Mouse (Mus musculus): ENCODE data around the gene Dnajb2. TPM values are rescaled to one million over a fixed set of nuclear protein-coding genes. Genes with fewer than 3 reads are reported as not detected.

Gene Dnajb2
- polyA plus RNA-seq (2015; fragmentation: Nextera tagmentation; extraction: Ambion mirVana) = 41.9 and 45.4 TPM in 2 replicates

- Histone ChIP-seq H3K27ac (peak within 1 kb of the TSS; percentile 81), H3K4me2 (replicated peaks) (peak within 1 kb of the TSS; percentile 89), H3K4me3 (peak within 1 kb of the TSS; percentile 76), H3K27me3 (no peaks in the 10 kb centered on the region), H3K36me3 (peaks cover 19% of the 10 kb centered on the region), H3K9ac (peak within 1 kb of the TSS; percentile 88), H3K9me3 (no peaks in the 10 kb centered on the region), H3K4me1 (peaks cover 20% of the 10 kb centered on the region)
- peak; percentile 89 for ATAC-seq (ENCODE audit: low FRiP score, low read depth)
- under 1% methylated on average over 64 of the region's 64 CpGs for WGBS
These were observed at the start of gene Dnajb2 for GRCm38 (mm10) chr1:75236117-75237050. TSS of gene Dnajb2 (plus strand) at chr1:75236406.

- Histone ChIP-seq H3K27me3 (no peaks in the 10 kb centered on the region), H3K27ac (no peak overlapping the region), H3K9me3 (no peaks in the 10 kb centered on the region), H3K4me2 (replicated peaks) (no peak overlapping the region), H3K4me1 (peaks cover 12% of the 10 kb centered on the region), H3K36me3 (peaks cover 69% of the 10 kb centered on the region), H3K4me3 (no peak overlapping the region), H3K9ac (no peak overlapping the region)
- no peak for ATAC-seq (ENCODE audit: low FRiP score, low read depth)
These were observed 49.1 kb upstream of the Dnajb2 start for GRCm38 (mm10) chr1:75187126-75187525.

- H3K36me3 ChIP-seq = peaks cover 61% of the 10 kb centered on the region
- no peak for ATAC-seq (ENCODE audit: low FRiP score, low read depth)
- WGBS = 79% methylated on average over 2 of the region's 2 CpGs
These were observed 48.2 kb upstream of the Dnajb2 start for GRCm38 (mm10) chr1:75187914-75188483.

GRCm38 (mm10) chr1:75190577-75190976 lies 45.6 kb upstream of the Dnajb2 start:
- WGBS = 52% methylated on average over 2 of the region's 2 CpGs
- Histone ChIP-seq H3K4me2 (replicated peaks) (peak overlapping the region; percentile 95), H3K4me3 (peak overlapping the region; percentile 80), H3K9me3 (no peaks in the 10 kb centered on the region), H3K27me3 (no peaks in the 10 kb centered on the region), H3K27ac (no peak overlapping the region), H3K36me3 (peaks cover 39% of the 10 kb centered on the region), H3K4me1 (peaks cover 22% of the 10 kb centered on the region), H3K9ac (peak overlapping the region; percentile 87; the same call in 1 of the 2 replicates)
- ATAC-seq (ENCODE audit: low FRiP score, low read depth) = no peak

More at GRCm38 (mm10) chr1:75187914-75188483, 48.2 kb upstream of the Dnajb2 start:
- no peak overlapping the region for H3K9ac ChIP-seq
- no peaks in the 10 kb centered on the region for H3K9me3 ChIP-seq
- H3K27me3 ChIP-seq = no peaks in the 10 kb centered on the region
- no peak overlapping the region for H3K27ac ChIP-seq
- no peak overlapping the region for H3K4me3 ChIP-seq
- H3K4me1 ChIP-seq = peaks cover 15% of the 10 kb centered on the region
- H3K4me2 ChIP-seq (replicated peaks) = no peak overlapping the region

- H3K9ac ChIP-seq = peak overlapping the region; percentile 87
- H3K27ac ChIP-seq = peak overlapping the region; percentile 77; the same call in 1 of the 2 replicates
- H3K4me3 ChIP-seq = peak overlapping the region; percentile 80
- H3K9me3 ChIP-seq = no peaks in the 10 kb centered on the region
- peaks cover 39% of the 10 kb centered on the region for H3K36me3 ChIP-seq
- no peaks in the 10 kb centered on the region for H3K27me3 ChIP-seq
- peaks cover 22% of the 10 kb centered on the region for H3K4me1 ChIP-seq
- 41% methylated on average over 5 of the region's 5 CpGs for WGBS
- peak overlapping the region; percentile 95 for H3K4me2 ChIP-seq (replicated peaks)
- ATAC-seq (ENCODE audit: low FRiP score, low read depth) = no peak
These were observed 45.0 kb upstream of the Dnajb2 start for GRCm38 (mm10) chr1:75191258-75191621.

GRCm38 (mm10) chr1:75191622-75192402 lies 44.4 kb upstream of the Dnajb2 start, which contains the start of the genes Ankzf1 and Atg9a:
TSS of gene Ankzf1 (plus strand) at chr1:75192151.
TSS of gene Atg9a (minus strand) at chr1:75192196.
- H3K27me3 ChIP-seq = no peaks in the 10 kb centered on the region
- peak within 1 kb of the TSS; percentile 93 for H3K27ac ChIP-seq
- H3K4me2 ChIP-seq (replicated peaks) = peak within 1 kb of the TSS; percentile 95
- H3K9ac ChIP-seq = peak within 1 kb of the TSS; percentile 90
- ATAC-seq (ENCODE audit: low FRiP score, low read depth) = peak; percentile 99
- H3K4me1 ChIP-seq = peaks cover 22% of the 10 kb centered on the region
- no peaks in the 10 kb centered on the region for H3K9me3 ChIP-seq
- peak within 1 kb of the TSS; percentile 80 for H3K4me3 ChIP-seq
- WGBS = under 1% methylated on average over 55 of the region's 56 CpGs
- peaks cover 39% of the 10 kb centered on the region for H3K36me3 ChIP-seq

- Histone ChIP-seq H3K9ac (peak overlapping the region; percentile 90), H3K9me3 (no peaks in the 10 kb centered on the region), H3K4me1 (peaks cover 22% of the 10 kb centered on the region), H3K27me3 (no peaks in the 10 kb centered on the region), H3K4me2 (replicated peaks) (peak overlapping the region; percentile 95), H3K36me3 (peaks cover 37% of the 10 kb centered on the region), H3K4me3 (peak overlapping the region; percentile 80), H3K27ac (peak overlapping the region; percentile 93)
- under 1% methylated on average over 19 of the region's 19 CpGs for WGBS
- ATAC-seq (ENCODE audit: low FRiP score, low read depth) = no peak
These were observed 43.8 kb upstream of the Dnajb2 start for GRCm38 (mm10) chr1:75192452-75192851.

GRCm38 (mm10) chr1:75201236-75201635 lies 35.0 kb upstream of the Dnajb2 start:
- no peak overlapping the region for H3K4me3 ChIP-seq

GRCm38 (mm10) chr1:75208967-75209678 lies 27.1 kb upstream of the Dnajb2 start:
- no peak for ATAC-seq (ENCODE audit: low FRiP score, low read depth)
- Histone ChIP-seq H3K27ac (no peak overlapping the region), H3K4me2 (replicated peaks) (peak overlapping the region; percentile 97), H3K9ac (peak overlapping the region; percentile 72), H3K4me1 (peaks cover 32% of the 10 kb centered on the region), H3K27me3 (peaks cover 4% of the 10 kb centered on the region; the same call in 1 of the 2 replicates), H3K4me3 (peak overlapping the region; percentile 95), H3K9me3 (no peaks in the 10 kb centered on the region), H3K36me3 (peaks cover 22% of the 10 kb centered on the region)
- 9% methylated on average over 34 of the region's 34 CpGs for WGBS

More at GRCm38 (mm10) chr1:75201236-75201635, 35.0 kb upstream of the Dnajb2 start:
- Histone ChIP-seq H3K4me2 (replicated peaks) (no peak overlapping the region), H3K27me3 (no peaks in the 10 kb centered on the region), H3K27ac (no peak overlapping the region), H3K4me1 (no peaks in the 10 kb centered on the region), H3K36me3 (peaks cover 41% of the 10 kb centered on the region), H3K9ac (no peak overlapping the region), H3K9me3 (no peaks in the 10 kb centered on the region)
- WGBS = 86% methylated on average over 1 of the region's 1 CpGs
- ATAC-seq (ENCODE audit: low FRiP score, low read depth) = no peak

GRCm38 (mm10) chr1:75210136-75211087 lies 25.8 kb upstream of the Dnajb2 start, which contains the start of the genes Glb1l and Stk16:
TSS of gene Glb1l (minus strand) at chr1:75210813.
TSS of gene Stk16 (plus strand) at chr1:75210838.
- no peaks in the 10 kb centered on the region for H3K9me3 ChIP-seq
- peak within 1 kb of the TSS; percentile 95 for H3K4me3 ChIP-seq
- ATAC-seq (ENCODE audit: low FRiP score, low read depth) = peak; percentile 95
- H3K36me3 ChIP-seq = peaks cover 35% of the 10 kb centered on the region
- peak within 1 kb of the TSS; percentile 97 for H3K4me2 ChIP-seq (replicated peaks)
- peak within 1 kb of the TSS; percentile 95 for H3K9ac ChIP-seq
- no peak within 1 kb of the TSS for H3K27ac ChIP-seq
- 6% methylated on average over 42 of the region's 42 CpGs for WGBS
- H3K27me3 ChIP-seq = peaks cover 4% of the 10 kb centered on the region
- peaks cover 32% of the 10 kb centered on the region for H3K4me1 ChIP-seq
